Mouse (Mus musculus) gastrocnemius, postnatal 14 days (tissue): ENCODE data around the gene Cwh43. TPM values are rescaled to one million over a fixed set of nuclear protein-coding genes. Genes with fewer than 3 reads are reported as not detected.

Experiments used
- DNase-seq: peaks from one replicate; pipeline ENCODE4 v3.0.0; 2021; ENCODE audit warnings: mixed read lengths
- intact Hi-C: fragments of 180-260 bp; cut with DNase I; formaldehyde crosslinking; loops from one replicate; pipeline ENCODE4 v1.15.1; 2025; ENCODE audit warnings: low total_unique reads
- total RNA-seq, 2 experiments: library from RNA; stranded (reverse); gene quantifications; 2 replicates each; pipeline ENCODE4 v1.2.3; 2021

Cwh43 gene
- total RNA-seq, 2 experiments from 2014 or later: not detected

DNA sequence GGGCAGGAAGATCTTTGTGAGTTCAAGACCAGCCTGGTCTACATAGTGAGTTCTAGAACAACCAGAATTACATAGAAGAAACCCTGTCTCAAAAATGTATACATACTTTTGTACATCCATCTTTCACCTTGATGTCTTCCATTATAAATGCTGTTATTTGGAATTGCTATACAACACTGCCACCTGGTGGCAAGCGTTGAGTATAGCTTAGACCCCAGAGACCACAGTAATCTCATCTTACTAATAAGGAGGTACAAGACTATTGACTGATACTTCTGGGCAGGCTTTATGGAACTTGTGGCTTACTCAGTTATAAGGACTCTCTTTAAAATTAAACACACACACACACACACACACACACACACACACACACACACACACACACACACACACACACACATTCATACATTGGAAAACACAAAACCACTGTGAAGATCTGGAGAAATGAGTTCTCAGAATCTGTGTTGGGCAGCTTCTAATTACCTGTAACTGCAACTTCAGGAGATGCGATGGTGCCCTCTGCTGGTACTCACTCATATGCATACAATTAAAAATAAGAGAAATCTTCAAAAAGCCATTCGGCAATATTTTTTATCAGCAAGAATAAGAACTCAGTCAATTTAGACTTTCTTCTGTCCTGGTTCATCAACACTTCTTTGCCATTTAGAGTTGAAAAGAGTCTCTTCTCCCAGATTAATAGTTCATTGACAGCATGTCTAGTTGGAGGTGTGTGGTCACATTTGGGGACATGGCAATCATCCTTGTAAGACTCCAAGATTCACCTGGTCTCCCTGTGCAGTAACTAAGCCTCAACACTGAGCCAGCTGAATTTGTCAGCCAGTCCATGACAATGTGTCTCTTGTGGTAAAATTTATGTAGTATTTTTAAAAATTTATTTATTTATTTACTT lies 22.9 kb upstream of the Cwh43 start:
- intact Hi-C loops: loop anchor here (5.0 kb wide), 2 partner anchors 311 to 396 kb away; no protein-coding TSS in a partner anchor
- peak; percentile 32 for DNase-seq

- no peak for DNase-seq
- intact Hi-C loops: loop anchor here (5.0 kb wide), 2 partner anchors 311 to 396 kb away; no protein-coding TSS in a partner anchor
Observed at GRCm38 (mm10) chr5:73383647-73383970, 22.3 kb upstream of the Cwh43 start.

- no peak for DNase-seq
- intact Hi-C loops: no loop called here
Observed at GRCm38 (mm10) chr5:73393041-73393440, 12.8 kb upstream of the Cwh43 start.

DNA sequence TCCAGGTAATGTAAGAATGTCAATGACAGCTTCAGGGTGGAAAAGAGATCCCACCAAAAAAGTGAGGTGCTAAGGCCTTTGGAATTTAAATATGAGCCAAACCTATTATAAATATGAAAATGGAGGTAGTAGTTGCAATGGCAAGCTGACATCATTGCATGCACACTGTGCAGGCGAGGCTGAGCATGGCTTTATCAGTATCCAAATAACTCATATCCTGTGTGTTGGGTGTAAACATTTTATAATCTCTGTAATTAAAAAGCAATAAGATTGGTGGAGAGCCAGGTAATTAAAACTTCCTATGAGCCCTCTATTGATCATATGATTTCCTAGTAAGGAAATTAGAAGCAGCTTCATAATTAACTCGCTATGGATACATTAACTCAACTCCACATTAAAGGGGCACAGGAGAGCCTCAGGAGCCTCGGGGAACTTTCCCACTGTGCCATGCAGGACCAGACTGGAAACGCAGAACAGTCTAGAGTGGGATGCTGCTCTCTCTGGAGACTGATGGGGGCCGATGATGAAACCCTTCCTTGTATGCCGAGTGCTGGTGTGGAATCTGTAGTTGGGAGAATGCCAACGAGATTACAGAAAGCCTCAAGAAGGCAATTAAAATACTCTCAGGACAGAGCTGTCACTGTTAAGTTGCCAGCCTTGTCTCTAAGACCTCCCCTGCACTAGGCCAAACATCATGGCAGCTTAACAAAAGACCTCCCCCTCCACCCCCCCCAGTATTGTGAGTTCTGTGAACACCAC lies 5.9 kb upstream of the Cwh43 start:
- no peak for DNase-seq
- intact Hi-C loops: no loop called here

- intact Hi-C loops: no loop called here
- no peak for DNase-seq
Observed at GRCm38 (mm10) chr5:73401341-73401740, 4.5 kb upstream of the Cwh43 start.

DNA sequence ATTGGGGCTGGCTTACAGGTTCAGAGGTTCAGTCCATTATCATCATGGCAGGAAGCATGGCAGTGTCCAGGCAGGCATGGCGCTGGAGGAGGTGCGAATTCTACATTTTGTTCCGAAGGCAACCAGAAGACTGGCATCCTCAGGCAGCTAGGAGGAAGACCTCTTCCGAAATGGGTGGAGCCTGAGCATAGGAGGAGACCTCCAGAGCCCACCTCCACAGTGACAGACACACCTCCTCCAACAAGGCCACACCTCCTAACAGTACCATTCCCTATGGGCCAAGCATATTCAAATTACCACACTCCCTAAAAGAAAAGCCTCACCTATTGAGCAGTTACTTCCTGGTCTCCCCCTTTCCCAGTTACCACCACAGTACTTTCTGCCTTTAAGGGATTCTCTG lies 3.0 kb upstream of the Cwh43 start:
- intact Hi-C loops: no loop called here
- no peak for DNase-seq

GRCm38 (mm10) chr5:73403311-73404068 lies 2.4 kb upstream of the Cwh43 start:
- no peak for DNase-seq
- intact Hi-C loops: no loop called here

DNA sequence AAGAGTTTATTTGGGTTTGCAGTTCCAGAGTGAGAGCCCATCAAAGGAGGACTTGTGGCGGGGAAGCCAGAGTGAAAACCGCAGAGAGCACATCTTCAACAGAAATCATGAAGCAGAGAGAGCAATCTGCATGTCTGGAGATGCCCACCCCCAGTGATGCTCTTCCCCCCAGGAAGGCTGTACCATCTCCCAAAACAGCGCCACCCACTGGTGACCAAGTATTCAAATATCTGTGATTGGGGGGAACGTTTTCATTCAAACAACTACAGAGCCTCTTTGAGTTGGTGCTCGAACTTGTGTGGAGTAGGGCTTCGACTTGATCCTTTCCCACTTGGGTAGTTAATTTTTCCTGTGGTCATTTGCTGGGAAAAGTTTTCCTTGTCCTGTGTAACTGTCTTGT lies 1.1 kb upstream of the Cwh43 start:
- no peak for DNase-seq
- intact Hi-C loops: no loop called here

GRCm38 (mm10) chr5:73406861-73407260 lies 986 bp downstream of the Cwh43 start:
- intact Hi-C loops: no loop called here

GRCm38 (mm10) chr5:73409970-73410369 lies 4.1 kb downstream of the Cwh43 start:
- no peak for DNase-seq
- intact Hi-C loops: no loop called here

More at GRCm38 (mm10) chr5:73406861-73407260, 986 bp downstream of the Cwh43 start:
- DNase-seq: no peak

DNA sequence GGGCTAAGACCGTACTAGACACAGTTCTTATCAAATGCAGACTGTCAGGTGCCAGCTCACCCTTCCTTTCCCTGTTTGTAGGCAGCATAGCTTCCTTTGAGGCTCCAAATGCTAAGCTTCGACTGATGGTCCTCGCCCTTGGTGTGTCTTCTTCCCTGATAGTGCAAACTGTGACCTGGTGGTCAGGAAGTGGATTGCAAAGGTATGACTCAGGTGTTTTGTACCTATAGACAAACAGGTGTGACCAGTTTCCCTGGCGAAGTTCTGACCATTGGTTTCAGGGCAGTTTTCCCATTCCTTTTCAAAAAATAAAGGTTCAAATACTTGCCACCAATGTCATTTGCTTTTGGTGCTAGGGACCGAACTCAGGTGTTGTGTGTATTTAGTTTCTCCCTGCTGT lies 5.9 kb downstream of the Cwh43 start:
- intact Hi-C loops: no loop called here
- no peak for DNase-seq

DNA sequence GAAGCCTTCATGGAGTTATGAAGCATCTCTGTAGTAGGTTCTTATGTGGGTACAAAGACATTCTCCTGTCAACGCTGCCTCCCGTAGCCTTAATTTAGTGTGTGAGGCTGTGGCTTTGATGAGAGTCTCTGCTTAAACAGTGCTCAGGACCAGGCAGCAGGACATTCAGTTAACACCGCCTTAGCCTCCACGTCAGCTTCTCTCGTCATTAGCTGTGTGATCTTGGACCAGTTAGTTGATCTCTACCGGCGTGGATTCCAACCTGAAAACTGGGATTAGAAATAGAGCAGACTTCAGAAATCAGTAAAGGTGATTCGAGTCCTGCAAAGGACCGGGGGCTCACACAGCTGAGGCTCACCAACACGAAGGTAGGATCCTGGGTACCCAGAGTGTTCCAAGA lies 8.3 kb downstream of the Cwh43 start:
- intact Hi-C loops: no loop called here
- DNase-seq: no peak

GRCm38 (mm10) chr5:73419045-73419695 lies 13.3 kb downstream of the Cwh43 start:
- DNase-seq: no peak
- intact Hi-C loops: no loop called here

GRCm38 (mm10) chr5:73426824-73427223 lies 20.9 kb downstream of the Cwh43 start:
- no peak for DNase-seq
- intact Hi-C loops: no loop called here

GRCm38 (mm10) chr5:73431581-73431980 lies 25.7 kb downstream of the Cwh43 start:
- peak; percentile 63 for DNase-seq
- intact Hi-C loops: loop anchor here (2.0 kb wide), 1 partner anchor 203 kb away; no protein-coding TSS in a partner anchor

- DNase-seq: no peak
Observed at GRCm38 (mm10) chr5:73432805-73433204, 26.9 kb downstream of the Cwh43 start.

DNA sequence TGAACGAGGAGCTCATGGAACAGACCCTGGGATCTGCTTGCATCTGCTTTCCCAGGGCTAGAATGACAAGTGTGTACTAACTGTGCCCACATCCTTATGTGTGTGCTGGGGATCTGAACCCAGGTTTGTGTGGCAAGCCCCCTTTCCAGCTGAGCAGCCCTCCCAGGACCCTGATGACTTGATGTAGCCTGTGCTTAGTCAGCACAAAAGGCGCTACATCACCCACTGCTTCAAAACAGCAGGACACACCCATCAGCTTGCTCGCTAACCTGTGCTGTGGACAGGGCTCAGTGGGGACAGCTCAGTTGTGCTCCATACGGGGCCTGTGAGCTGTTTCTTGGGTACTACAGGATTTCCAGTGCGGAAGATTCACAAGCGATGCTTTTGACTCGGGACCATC lies 28.9 kb downstream of the Cwh43 start:
- intact Hi-C loops: no loop called here
- DNase-seq: no peak

More at GRCm38 (mm10) chr5:73432805-73433204, 26.9 kb downstream of the Cwh43 start:
- intact Hi-C loops: no loop called here

DNA sequence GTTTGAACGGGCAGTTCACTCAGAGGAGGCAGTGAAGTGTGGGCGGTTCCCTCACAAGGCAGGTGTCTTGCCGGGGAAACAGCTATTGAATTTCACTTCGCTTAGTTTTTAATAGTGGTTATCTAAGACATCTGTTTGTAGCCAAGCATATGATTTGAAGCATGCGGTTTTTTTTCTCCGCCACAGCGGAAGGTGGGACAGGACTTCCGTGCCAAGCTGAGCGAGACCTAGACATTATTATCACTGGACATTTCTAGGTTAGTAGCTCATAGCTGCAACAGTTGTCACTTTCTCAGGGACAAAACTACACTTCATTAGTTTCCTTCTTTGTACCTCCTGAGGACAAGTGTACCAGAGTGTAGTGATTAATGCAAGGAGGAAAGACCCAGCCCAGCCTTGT lies 36.3 kb downstream of the Cwh43 start:
- no peak for DNase-seq
- intact Hi-C loops: no loop called here

DNA sequence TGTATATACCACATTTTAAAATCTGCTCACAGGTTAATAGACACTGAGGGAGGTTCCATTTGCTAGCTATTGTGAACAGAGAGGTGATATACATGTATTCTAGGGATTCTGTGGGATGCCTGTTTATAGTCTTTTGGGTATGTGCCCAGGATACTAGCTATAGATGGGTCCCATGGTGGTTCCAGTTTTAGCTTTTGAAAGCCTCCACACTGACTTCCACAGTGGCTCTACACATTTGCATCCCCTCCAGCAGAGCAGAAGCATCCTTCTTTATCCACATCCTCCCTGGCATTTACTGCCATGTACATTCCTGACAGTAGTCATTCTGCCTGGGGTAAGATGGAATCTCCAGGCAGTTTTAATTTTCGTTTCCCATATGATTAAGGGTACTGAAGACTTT lies 44.4 kb downstream of the Cwh43 start:
- no peak for DNase-seq
- intact Hi-C loops: no loop called here
